Mouse (Mus musculus) kidney, postnatal 0 days (tissue): ENCODE data around the gene Sirt1. TPM values are rescaled to one million over a fixed set of nuclear protein-coding genes. Genes with fewer than 3 reads are reported as not detected.

Source experiments
- ATAC-seq: fragments of 200-750 bp; cut with Nextera tagmentation; replicated peaks from 2 replicates; pipeline ENCODE4 v1.8.0; 2017; ENCODE audit warnings: low read depth, moderate number of reproducible peaks, moderate TSS enrichment, moderate library complexity; ENCODE audit not compliant: low FRiP score
- DNase-seq: peaks from one replicate; pipeline ENCODE4 v3.0.0-alpha.2; 2016; ENCODE audit warnings: low spot score
- H3K27ac ChIP-seq: fragments of 300-500 bp; sonication (generic); 2 replicates; pipeline ENCODE4 v1.5.1; 2014; ENCODE audit warnings: mild to moderate bottlenecking
- H3K27me3 ChIP-seq: fragments of 300-500 bp; sonication (generic); 2 replicates; pipeline ENCODE4 v1.6.1; 2014; ENCODE audit warnings: low read length, mixed read lengths; ENCODE audit not compliant: insufficient read depth
- H3K36me3 ChIP-seq: fragments of 300-500 bp; sonication (generic); 2 replicates; pipeline ENCODE4 v1.6.1; 2014; ENCODE audit warnings: low read length, mixed read lengths; ENCODE audit not compliant: insufficient read depth
- H3K4me1 ChIP-seq: fragments of 300-500 bp; sonication (generic); replicated peaks from 2 replicates; pipeline ENCODE4 v1.6.1; 2014; ENCODE audit warnings: antibody characterized with exemption, low read length, mixed read lengths; ENCODE audit not compliant: insufficient read depth
- H3K4me2 ChIP-seq: fragments of 300-500 bp; sonication (generic); 2 replicates; pipeline ENCODE4 v1.6.1; 2014; ENCODE audit warnings: mild to moderate bottlenecking, low read length, moderate library complexity, mixed read lengths
- H3K4me3 ChIP-seq: fragments of 300-500 bp; sonication (generic); replicated peaks from 2 replicates; pipeline ENCODE4 v1.5.1; 2014; ENCODE audit warnings: low read depth, low read length
- H3K9ac ChIP-seq: fragments of 300-500 bp; sonication (generic); 2 replicates; pipeline ENCODE4 v1.6.1; 2014; ENCODE audit warnings: low read depth, low read length
- H3K9me3 ChIP-seq: fragments of 300-500 bp; sonication (generic); replicated peaks from 2 replicates; pipeline ENCODE4 v1.6.1; 2016; ENCODE audit warnings: low read length, inconsistent platforms, mixed read lengths
- CTCF ChIP-seq: IDR thresholded peaks from 2 replicates; pipeline ENCODE4 v1.5.1; 2016; ENCODE audit warnings: antibody characterized with exemption, low read depth, mild to moderate bottlenecking, moderate library complexity
- WGBS: fragments of 180-500 bp; shearing (Covaris S2); extraction: QIAGEN DNeasy Blood & Tissue Kit; methylation state at CpG from one replicate; pipeline ENCODE4 v1.1.7; 2014; 5-methylcytosine and 5-hydroxymethylcytosine counted together
- polyA plus RNA-seq: library from polyadenylated mRNA; unstranded; fragments of >200 nt; fragmentation: Nextera tagmentation; extraction: Ambion mirVana; gene quantifications from 2 replicates; pipeline ENCODE4 v1.2.1, GENCODE M21; 2015

Sirt1 gene
- polyA plus RNA-seq = 5.8 and 6.7 TPM in 2 replicates

DNA sequence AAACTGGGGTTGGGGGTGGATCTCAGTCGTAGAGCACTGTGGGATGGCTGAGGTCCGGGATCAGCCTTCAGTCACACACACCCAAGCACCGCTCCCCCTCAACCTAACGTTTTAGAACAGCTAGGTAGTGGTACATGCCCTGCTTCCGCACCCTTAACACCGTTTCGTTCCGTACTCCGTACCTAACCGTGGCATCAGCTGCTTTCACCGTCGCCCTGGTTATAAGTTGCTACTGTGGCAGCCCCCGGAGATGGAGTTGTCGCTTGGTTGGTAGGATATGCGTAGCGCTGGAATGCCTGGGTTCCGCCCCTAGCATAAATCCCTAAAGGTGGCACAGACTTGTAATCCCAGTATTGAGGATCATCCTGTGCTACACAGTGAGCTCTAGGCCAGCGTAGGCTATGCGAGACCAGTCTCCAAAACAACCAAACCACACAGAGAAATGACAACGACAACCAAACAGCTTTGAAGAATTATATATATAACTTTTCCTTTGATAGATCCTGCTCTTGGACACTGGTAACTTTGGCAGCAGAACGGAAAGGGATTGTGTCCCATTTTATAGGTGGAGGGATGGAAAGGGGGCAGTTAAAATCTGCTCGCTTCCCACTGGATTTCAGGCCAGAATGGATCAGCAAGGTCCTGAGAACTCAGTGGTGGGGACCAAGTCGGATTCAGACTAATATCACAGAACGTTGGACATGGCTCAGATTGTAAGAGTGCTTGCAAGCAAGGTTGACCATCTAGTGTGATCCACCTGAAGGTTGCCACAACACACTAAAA, at the start of gene Sirt1:
Gene Sirt1, minus strand, starts transcription at position 207 of the 783 bp plus-strand sequence.
- TF ChIP-seq CTCF = no peak
- H3K4me1 ChIP-seq = no peaks in the 10 kb centered on the region
- peak within 1 kb of the TSS; percentile 56 for H3K9ac ChIP-seq
- peak within 1 kb of the TSS; percentile 47; the same call in 1 of the 2 replicates for H3K27ac ChIP-seq
- no peak for ATAC-seq
- no peaks in the 10 kb centered on the region for H3K9me3 ChIP-seq
- peak within 1 kb of the TSS; percentile 53 for H3K4me3 ChIP-seq
- WGBS = 6% methylated on average over 24 of the region's 24 CpGs
- H3K36me3 ChIP-seq = no peaks in the 10 kb centered on the region
- H3K27me3 ChIP-seq = no peaks in the 10 kb centered on the region
- peak within 1 kb of the TSS; percentile 90 for H3K4me2 ChIP-seq
- peak; percentile 21 for DNase-seq

DNA sequence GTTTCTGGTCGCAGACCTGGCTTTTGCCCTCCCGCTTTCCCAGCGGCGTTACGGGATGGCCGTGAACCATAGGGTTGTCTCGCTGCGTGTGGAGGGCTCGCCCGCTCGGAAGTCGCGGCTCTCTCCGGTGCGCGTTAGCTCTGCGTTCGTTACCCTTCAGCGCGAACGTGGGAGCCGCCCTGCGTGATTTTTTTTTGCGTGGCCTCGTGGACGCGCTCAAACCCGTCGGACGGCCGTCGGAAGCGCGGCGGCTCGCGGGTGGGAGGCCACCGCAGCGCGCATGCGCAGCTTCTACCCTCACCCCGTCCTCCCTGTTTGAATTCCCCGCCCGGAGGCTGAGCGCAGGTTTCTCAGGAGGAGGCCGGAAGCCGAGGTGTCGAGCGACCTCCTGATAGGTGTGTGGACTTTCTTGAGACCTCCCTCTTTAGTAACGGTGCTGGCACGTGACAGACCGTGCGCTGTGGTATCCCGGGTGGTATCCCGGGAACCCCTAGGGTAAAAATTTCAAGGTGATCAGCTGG, 48.3 kb upstream of the Sirt1 start, which contains the start of gene Ctnna3:
Gene Ctnna3, plus strand, starts transcription at position 314 of the 521 bp plus-strand sequence.
- ATAC-seq (peak; percentile 96), DNase-seq (peak; percentile 96)
- Histone ChIP-seq H3K4me3 (peak within 1 kb of the TSS; percentile 72), H3K36me3 (no peaks in the 10 kb centered on the region), H3K4me2 (peak within 1 kb of the TSS; percentile 60), H3K9me3 (no peaks in the 10 kb centered on the region), H3K27me3 (no peaks in the 10 kb centered on the region), H3K27ac (peak within 1 kb of the TSS; percentile 81), H3K9ac (peak within 1 kb of the TSS; percentile 68), H3K4me1 (no peaks in the 10 kb centered on the region)
- no peak for TF ChIP-seq CTCF
- WGBS = under 1% methylated on average over 55 of the region's 55 CpGs

DNA sequence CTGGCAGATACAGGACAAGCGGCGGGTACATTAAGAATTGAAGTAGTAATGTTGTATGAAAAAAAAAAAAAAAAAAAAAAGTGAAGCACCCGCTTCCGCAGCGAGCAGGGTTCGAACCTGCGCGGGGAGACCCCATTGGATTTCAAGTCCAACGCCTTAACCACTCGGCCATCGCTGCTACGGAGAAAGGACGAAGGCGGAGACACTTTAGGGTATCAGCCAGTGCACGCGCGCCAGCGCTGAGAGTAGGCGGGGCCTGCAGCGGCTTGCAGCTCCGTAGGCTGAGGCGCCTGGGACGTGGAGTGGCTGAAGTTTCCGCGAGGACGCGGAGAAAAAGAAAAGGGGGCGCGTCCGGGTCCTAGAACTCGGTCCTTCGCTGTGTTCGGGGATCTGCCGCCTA, 47.9 kb upstream of the Sirt1 start:
- no peaks in the 10 kb centered on the region for H3K27me3 ChIP-seq
- peak overlapping the region; percentile 68 for H3K9ac ChIP-seq
- peak overlapping the region; percentile 81 for H3K27ac ChIP-seq
- peak overlapping the region; percentile 72 for H3K4me3 ChIP-seq
- ATAC-seq = peak; percentile 93
- no peaks in the 10 kb centered on the region for H3K36me3 ChIP-seq
- H3K4me2 ChIP-seq = peak overlapping the region; percentile 60
- WGBS = under 1% methylated on average over 34 of the region's 34 CpGs
- DNase-seq = peak; percentile 95
- H3K9me3 ChIP-seq = no peaks in the 10 kb centered on the region
- H3K4me1 ChIP-seq = no peaks in the 10 kb centered on the region
- no peak for TF ChIP-seq CTCF

DNA sequence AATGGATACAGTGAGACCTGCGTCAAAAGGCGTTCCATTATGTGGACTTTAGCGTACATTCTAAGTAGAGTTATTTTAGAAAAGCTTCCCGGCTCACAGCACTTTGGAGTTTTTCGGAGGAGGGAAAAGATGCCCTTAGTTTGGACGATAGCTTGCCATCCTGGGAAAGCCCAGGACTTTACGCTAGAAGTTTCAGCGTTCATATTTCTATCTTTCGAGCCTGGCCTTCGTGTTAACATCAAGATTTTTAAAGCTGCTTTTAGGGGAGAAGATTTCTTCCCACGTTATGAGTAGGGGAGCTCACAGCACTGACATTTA, 47.5 kb upstream of the Sirt1 start:
- H3K27me3 ChIP-seq = no peaks in the 10 kb centered on the region
- ATAC-seq = no peak
- no peak for TF ChIP-seq CTCF
- no peak for DNase-seq
- peak overlapping the region; percentile 36; the same call in 1 of the 2 replicates for H3K9ac ChIP-seq
- H3K9me3 ChIP-seq = no peaks in the 10 kb centered on the region
- WGBS = 2% methylated on average over 11 of the region's 11 CpGs
- H3K4me3 ChIP-seq = peak overlapping the region; percentile 72
- no peak overlapping the region for H3K27ac ChIP-seq
- H3K4me2 ChIP-seq = peak overlapping the region; percentile 60
- no peaks in the 10 kb centered on the region for H3K4me1 ChIP-seq
- no peaks in the 10 kb centered on the region for H3K36me3 ChIP-seq

DNA sequence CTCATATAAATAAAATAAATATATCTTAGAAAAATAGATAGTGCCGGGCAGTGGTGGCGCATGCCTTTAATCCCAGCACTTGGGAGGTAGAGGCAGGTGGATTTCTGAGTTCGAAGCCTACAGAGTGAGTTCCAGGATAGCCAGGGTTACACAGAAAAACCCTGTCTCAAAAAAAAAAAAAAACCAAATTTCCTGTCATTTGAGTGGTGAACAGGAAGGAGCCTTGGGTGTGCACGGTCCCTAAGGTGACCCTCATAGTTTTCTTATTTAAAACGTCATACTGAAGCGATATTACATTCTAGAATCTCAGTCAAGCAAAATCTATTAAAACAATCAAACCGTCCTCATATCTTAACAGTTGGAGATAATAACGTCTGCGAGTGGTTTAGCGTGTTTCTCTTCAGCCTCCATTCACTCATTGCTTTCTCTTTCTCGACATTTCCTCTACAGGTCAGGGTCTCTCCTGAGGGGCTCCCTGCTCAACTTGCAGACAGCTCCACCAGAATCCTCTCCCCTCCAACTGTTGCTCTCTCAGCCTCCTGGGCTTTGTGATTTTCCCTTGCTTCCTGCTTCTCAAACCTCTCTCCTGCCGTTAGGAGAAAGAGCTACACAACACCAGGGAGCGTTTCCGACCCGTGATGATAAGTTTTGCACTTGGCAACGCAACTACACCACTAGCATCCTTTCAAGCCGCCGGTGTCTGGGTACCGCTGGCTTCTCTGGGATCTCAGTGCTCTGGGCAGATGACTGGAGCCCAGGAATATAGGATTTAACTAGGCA, 46.9 kb upstream of the Sirt1 start:
- no peaks in the 10 kb centered on the region for H3K27me3 ChIP-seq
- DNase-seq = peak; percentile 49
- H3K9me3 ChIP-seq = no peaks in the 10 kb centered on the region
- ATAC-seq = no peak
- H3K4me3 ChIP-seq = peak overlapping the region; percentile 72
- no peak overlapping the region for H3K27ac ChIP-seq
- peak; percentile 12; the same call in 1 of the 2 replicates for TF ChIP-seq CTCF
- peak overlapping the region; percentile 60 for H3K4me2 ChIP-seq
- H3K36me3 ChIP-seq = no peaks in the 10 kb centered on the region
- H3K9ac ChIP-seq = peak overlapping the region; percentile 36; the same call in 1 of the 2 replicates
- H3K4me1 ChIP-seq = no peaks in the 10 kb centered on the region
- WGBS = 18% methylated on average over 19 of the region's 19 CpGs

DNA sequence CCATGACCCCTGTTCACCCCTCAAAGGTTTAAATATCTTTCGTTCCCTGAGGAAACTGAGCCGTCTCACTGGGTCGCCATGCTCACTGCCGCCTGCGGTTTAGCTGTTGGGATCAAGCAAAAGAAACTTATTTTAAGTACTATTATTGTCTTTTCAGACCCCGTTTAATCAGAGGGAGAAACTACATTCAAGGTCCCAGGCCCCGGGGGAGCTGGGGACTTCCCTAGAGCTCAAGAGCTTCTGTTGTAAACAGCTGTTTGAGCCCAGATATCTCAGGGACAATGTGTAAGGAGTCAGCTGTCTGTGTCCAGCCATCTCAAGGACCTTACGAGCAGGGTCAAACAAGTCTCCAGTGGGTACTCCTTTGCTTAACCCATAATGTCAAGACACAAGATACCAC, 45.6 kb upstream of the Sirt1 start:
- ATAC-seq (no peak), DNase-seq (no peak)
- Histone ChIP-seq H3K9me3 (no peaks in the 10 kb centered on the region), H3K9ac (no peak overlapping the region), H3K4me2 (no peak overlapping the region), H3K36me3 (no peaks in the 10 kb centered on the region), H3K27ac (no peak overlapping the region), H3K4me3 (no peak overlapping the region), H3K4me1 (no peaks in the 10 kb centered on the region), H3K27me3 (no peaks in the 10 kb centered on the region)
- 71% methylated on average over 8 of the region's 8 CpGs for WGBS
- TF ChIP-seq CTCF = no peak
